Mouse (Mus musculus): ENCODE data around the gene Tmem95.
A peak's percentile ranks its signal among the peaks of the same experiment; 100 is the strongest.
"Not testable (repeated sequence)": the region's sequence is repeated elsewhere in the genome, so short reads cannot be mapped to it uniquely, and the experiment has no call there.

Tmem95 gene

DNA sequence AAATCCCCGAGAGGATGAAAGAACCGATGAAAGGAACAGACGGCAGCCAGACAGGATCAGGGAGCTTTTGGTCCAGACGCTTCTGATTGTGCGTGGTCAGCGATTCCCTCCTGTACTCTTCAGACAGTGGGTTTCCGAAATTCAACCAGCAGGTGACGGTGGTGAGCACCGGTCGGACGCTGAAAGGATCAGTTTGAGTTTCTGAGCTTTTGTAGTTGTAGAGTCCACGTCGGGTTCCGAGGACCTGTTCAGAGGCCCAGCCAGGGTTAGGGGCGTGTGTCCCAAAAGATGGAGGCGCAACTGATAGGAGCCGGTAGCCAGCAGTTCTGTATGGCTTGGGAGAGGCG lies 2.7 kb upstream of the Tmem95 start:
- peak; percentile 69 for DNase-seq (ENCODE audit: low spot score)

DNA sequence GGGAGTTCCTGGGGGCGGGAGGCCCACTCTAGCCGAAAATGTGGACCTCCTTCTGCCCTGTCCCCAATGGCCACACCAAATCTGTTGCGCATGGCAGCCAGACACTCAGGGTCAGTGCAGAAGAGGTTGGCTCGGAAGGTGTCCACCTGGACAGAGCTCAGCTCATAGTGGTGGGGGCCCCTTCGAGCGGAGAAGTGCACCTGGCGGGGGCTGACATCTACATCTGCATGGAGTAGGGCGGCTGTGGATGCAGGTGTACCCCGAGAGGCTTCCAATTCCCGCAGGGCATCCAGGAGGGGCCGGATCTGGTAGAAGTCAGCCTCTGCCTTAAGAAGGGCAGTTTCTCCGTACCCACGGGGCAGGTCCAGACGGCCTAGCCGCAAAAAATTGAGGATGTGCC lies 1.9 kb upstream of the Tmem95 start:
- DNase-seq (ENCODE audit: low spot score) = no peak

DNA sequence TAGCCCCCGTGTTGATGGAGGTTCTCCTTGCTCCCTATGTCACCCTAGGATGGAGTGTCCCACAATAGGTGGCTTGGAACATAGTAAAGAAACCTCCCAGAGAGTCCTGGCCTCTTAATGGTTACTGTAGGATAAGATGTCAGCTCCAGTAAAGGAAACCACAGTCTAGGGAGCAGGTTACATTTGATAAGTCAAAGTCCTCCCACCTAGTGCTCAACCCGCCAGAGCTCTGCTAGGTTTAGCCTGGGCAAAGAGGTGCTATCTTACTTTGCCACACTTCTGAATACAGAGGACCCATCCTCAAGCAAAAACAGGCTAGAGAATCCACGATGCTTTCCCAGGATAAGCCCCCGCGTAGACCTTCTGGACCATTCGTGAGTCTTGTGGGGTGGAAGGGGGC lies 1.1 kb upstream of the Tmem95 start:
- DNase-seq (ENCODE audit: low spot score) = no peak

DNA sequence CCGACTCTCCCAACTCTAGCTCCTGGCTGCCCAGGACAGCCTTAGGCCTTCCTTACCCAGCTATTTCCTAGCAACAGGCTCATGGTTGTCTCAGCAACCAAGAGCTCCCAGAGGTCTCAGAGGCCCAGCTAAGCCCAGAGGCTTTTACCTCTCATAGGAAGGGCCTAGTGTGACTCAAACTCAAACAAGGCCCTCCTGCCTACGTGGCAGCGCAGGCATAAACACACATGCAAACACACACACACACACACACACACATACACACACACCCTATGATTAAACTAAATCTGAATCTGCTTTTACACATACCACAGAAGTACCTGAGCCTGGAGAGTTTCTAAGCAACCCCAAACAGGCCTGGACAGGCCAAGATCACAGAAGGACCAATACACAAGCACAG lies 581 bp upstream of the Tmem95 start:
- DNase-seq (ENCODE audit: low spot score) = no peak

DNA sequence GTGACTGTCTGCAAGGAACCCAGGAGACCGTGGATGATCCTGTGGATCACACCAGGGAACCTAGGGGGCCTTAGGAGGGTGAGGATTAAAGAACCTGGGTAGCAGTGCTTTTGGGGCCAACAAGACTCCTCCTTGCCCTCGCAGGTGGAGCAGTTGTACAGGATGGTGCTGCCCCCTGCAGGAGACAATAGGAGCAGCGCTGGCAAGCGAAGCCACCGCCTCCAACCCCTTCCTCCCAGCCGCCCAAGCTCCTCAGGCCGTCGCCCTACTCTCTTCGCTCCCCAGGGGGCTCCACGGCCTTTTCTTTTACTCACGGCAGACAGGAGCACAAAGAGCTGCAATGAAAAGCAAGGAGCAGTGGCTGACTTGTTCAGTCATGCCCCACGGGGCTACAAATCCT lies 951 bp downstream of the Tmem95 start:
- peak; percentile 78 for DNase-seq (ENCODE audit: low spot score)

DNA sequence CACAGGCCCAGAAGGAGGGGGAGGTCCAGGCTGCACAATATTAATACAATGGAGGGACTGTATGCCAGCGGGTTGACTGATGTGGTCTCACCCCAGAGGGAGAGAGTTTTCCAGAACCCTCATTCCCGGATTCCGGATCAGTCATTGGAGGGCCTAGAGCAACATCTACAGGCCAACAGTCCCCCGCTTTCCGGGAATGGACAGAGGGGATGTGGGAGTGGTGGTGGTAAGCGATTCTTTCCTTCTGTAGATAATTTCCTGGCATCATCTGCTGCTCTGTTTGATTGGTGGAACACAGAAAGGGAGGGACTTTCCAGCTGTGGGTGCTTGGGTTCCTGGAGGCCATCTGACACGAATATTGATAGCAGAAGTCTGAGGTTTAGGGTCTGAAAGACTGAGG lies 1.6 kb downstream of the Tmem95 start:
- DNase-seq (ENCODE audit: low spot score) = no peak

DNA sequence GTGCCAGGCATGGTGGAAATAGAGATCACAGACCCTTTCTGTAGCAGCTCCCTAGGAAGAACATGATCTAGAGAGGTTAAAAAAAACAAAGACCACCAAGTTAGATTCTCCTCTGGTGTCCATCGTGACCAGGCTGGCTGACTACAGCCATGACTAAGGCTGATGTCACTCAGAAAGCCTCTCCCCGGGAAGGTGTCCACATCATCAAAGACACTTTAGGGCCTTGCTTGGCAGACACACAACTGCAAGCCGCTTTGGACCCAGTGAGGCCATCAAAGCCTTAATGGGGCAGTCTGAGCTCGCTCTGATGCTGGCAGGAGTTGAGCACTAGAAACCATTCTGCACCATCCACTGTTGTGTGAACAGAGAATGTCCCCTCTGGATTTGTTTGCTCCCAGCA lies 5.4 kb downstream of the Tmem95 start:
- DNase-seq (ENCODE audit: low spot score) = no peak

DNA sequence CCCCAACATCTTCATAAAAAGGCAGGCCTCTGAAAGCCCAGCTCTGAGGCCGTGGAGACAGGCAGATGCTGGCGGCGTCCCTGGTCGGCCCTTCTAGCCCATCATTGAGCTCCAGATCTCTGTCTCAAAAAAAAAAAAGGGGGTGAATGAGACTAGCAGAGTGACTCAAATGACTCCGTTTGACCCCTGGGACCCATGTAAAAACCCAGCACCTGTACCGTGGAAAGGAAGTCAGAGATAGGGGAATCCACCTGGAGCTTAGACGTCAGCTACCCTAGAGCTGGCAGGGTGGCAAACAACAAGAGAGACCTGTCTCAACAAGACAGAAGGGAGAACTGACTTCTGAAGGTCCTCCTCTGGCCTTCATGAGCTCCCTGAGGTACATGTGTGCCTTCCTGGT lies 6.0 kb downstream of the Tmem95 start:
- DNase-seq (ENCODE audit: low spot score) = no peak

DNA sequence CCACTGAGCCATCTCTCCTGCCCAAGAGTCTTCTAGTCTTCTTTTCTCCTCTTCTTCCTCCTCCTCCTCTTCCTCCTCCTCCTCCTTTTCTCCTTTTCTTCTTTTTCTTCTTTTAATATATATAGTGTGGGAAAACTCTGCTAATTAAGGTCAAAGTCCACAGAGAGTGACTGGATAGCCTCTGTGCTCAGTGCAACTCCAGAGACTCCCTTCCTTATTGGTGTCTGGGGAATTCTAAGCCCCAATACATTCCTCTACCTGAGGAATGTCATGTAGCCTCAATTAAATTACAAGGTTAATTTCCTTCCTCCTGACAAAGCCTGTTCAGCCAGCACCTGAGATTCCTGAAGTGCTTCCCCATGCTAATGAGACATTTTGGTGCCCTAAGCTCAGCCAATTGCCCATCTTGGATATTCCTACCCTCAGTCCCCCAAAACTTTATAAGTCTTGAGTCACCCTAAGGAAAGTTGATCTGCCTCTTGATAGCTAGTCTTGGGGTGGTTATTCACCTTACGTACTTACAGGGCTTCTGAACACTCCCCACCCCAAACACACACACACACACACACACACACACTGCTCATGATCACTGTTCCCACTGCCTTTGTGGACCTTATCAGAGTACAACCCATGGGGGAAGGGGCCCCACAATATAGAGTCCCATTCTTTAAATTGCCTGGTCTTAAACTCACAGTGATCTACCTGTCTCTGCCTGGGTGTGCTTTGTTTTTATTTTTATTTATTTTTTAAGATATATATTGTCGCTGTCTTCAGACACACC lies 7.3 kb downstream of the Tmem95 start:
- DNase-seq (ENCODE audit: low spot score) = no peak

DNA sequence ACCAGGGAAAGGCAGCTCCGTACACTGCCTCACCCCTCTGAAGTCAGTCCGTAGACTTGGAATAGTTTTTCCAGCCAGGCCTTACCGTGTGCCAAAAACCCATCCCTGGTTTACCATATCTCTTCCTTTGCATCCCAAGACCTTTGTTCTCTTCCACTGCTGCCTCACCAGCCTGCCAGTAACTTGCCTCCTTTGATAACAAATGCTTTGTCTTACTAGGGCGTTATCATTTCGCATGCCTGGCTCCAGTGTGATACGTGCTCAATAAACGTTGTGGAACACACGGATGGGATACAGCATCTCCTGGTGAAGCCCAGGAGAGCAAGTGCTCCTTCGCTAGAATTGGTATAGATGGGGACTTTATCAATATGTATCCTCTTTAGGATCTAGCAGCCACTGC lies 10.5 kb downstream of the Tmem95 start:
- no peak for DNase-seq (ENCODE audit: low spot score)

DNA sequence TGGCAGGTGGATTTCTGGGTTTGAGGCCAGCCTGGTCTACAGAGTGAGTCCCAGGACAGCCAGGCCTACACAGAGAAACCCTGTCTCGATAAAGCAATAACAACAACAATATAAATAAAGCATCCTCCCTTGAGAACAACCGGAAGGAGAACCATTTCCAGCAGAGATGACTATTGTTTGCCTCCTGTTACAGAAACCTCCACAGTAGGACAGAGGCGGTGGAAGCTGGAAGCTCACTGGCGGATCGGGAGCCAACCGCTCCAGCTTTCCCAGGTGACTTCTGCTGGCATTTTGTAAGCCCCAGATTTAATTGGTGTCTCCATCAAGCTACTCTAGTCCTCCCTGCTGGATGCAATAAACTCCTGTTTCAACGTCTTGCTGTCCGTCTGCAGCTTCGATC lies 12.3 kb downstream of the Tmem95 start:
- no peak for DNase-seq (ENCODE audit: low spot score)

DNA sequence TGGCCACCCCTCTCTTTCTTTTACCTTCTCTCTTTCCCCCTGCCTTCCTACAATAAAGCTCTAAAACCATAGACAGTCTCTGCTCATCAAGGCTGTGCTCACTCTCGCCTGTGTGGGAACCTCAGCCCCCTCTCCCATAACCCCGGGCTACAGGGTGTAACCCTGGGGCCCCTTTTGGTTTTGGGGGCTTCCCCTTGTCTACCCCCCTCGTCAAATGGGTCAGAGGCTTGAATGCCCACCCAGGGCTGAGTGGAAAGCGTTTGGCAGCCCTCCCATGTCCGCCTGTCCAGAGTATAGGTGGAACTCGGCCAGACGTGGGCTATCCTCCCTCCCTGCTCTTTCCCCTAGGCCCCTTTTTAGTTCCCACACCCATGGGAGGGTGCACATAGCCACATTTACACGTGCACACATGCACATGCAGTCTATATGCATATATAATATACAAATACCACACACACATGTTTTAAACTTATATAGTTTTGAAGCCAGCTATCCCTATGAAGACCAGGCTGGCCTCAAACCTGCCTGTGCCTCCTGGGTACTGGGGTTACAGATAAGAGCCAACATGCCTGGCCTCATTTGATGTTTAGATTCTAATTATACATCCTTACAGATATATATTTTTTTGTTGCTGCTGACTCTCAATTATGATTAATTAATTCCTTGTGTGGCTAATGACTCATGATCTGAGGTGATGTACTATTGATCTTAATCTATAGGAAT lies 13.5 kb downstream of the Tmem95 start:
- no peak for DNase-seq (ENCODE audit: low spot score)

DNA sequence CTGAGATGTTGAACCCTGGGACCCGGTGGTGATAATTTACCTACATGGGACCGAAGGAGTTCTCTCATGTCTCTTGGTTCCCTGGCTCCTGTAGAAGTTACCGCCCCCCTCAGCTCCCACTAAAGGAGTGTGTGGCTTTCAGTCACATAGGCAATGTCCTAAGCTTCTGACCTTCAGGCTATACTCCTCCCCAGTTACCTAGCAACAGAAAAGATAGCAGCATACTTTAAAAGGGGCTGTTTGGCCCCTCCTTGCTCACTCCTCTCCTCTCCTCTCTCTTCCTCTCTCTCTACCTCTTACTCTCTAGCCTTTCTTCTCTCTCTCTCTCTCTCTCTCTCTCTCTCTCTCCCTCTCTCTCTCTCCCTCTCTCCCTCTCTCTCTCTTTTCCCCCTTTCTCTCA lies 14.1 kb downstream of the Tmem95 start:
- DNase-seq (ENCODE audit: low spot score) = not testable (repeated sequence)

DNA sequence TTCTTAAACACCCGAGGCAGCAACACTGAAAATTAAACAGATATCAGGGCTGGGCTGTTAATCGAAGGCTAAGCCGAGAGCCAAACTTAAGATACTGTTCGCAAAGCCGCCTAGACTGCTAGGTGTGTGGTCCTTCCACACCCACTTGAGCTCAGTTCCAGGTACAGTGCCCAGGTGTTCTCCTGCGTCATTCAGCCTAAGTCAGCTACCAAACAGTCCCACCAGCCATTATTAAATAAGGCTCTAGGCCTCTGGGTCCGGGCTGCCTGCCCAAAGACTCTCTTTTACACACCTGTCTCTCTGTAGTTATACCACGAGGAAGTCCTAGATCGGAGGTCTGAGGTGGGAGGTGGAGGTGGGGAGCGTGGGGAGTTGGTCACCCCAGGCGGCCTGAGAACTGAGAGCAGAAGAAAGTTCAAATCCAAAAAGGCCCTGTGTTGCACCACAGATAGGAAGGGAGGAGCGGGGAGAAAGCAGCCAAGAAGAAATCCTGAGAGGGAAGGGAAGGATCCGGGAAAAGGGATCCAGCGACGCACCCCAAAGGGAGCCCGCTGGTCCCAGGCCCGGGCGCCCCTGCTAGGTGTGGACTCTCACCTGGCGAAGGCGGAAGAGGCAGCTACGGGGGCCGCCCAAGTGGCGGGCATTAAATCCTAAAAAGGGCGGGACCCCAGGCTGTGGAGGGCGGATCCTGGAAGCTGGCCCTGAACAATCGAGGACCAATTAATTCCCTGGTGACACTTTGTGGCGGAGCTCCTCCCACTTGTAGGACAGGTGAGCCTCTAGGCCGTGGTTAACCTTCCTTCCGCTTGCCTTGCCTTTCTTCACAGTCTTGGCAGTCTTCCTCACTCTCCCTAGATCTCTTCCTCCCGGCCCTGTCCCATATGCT lies 19.5 kb downstream of the Tmem95 start, which contains the start of gene Tnk1:
Tnk1 (minus strand) TSS at position 618 of the 886 bp plus-strand sequence.
- no peak for DNase-seq (ENCODE audit: low spot score)

DNA sequence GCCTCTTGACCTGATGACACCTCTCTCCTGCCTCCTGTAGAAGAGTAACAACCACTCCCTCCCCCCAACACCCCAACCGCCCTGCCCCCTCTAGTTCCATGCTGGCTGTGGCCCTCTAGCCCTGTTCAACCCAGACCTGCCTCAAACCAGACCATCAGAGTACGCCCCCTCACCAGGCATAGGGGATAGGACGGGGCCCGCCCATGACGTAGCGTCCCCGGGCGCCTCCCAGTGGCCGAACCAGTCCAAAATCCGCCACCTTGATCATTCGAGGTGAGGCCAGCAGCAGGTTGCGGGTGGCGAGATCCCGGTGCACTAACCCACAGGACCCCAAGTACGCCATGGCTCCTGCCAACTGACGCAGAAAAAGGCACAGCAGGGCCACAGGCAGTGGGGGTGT lies 22.5 kb downstream of the Tmem95 start:
- no peak for DNase-seq (ENCODE audit: low spot score)

DNA sequence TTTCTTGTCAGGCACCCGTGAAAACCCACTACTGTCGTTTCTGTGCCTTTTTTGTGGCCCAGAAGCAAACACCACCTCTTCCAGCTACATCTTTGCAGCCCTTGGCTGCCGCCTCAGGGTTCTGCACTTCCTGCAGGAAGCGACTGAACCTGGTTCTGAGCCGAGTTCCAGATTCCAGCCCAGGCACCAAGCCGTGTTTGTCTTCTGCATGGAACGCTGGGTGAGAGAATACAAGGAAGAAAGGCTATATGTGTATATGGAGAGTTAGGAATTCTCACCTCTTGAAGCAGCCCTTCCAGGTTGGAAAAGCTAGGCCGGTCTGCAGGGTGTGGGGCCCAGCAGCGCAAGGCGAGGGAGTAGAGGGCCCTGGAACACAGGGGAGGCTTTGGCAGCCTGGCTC lies 23.1 kb downstream of the Tmem95 start:
- DNase-seq (ENCODE audit: low spot score) = no peak

DNA sequence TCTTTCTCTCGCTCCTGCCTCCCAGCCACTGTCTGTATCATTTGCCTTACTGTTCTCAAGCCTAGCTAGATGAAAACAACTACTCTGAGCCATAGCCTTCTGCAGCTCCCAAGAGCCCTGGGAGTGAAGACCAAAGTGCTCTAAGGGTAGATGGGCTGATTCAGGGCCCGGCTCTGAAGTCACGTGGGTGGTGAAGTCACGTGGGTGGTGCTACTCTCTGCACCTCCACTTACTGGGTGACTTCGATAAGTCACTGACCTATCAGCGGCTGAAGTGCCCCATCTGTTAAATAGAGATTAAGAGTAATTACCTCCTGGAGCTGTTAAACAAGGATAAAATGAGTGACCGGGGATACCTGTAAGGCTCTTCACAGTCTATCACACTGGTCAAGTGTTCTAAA lies 23.8 kb downstream of the Tmem95 start:
- DNase-seq (ENCODE audit: low spot score) = no peak

DNA sequence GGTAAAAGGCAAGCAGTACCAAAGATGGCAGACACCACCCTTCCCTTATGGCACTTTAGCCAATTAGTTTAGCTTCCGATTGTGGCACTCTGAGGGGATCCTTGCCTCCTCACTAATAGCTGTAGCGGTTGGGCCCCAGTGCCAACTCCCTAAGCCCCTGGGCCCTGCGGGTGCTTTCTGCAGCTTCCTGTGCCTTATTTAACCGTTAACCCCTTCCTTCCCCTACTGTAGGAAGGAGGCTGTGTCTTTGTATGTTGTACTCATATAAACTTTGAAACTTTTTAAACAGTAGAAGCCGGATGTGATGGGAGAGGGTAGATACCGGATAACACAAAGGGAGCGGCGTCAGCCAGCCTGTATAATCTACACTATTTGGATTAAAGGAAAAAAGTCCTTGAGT lies 27.1 kb downstream of the Tmem95 start:
- DNase-seq (ENCODE audit: low spot score) = no peak

DNA sequence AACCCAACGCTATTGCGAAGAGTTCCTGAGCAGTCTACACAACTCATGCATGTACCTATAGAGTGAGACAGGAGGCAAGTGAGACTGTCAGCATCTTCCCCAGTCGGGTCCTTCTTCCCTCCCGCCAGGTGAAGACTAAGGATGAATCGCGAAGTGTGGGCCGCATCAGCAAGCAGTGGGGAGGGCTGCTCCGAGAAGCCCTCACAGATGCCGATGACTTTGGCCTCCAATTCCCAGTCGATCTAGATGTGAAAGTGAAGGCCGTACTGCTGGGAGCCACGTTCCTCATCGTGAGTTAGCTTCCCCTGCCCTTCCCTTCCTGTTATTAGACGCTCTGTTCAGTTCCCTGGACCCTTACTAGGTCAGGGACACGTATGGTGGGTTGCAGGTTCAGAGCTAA lies 27.9 kb downstream of the Tmem95 start:
- no peak for DNase-seq (ENCODE audit: low spot score)

DNA sequence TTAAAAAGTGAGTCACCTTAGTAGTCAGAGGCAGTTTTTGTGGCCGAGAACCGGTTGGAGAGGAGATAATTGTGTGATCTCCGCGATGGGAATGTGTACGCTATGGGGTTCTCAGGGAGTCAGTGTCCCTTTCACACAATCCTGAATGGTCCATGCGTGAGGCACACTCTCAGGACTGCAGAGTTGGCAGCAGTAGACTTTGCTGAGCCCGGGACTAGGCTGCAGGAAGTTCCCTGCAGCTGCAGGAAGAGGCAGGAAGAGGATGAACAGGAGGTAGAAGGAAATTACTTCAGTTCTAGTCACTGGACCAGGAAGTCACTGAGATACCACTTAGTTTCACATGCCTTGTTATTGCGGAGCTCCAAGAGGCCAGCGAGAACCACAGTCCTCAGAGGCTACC lies 28.7 kb downstream of the Tmem95 start:
- DNase-seq (ENCODE audit: low spot score) = no peak

DNA sequence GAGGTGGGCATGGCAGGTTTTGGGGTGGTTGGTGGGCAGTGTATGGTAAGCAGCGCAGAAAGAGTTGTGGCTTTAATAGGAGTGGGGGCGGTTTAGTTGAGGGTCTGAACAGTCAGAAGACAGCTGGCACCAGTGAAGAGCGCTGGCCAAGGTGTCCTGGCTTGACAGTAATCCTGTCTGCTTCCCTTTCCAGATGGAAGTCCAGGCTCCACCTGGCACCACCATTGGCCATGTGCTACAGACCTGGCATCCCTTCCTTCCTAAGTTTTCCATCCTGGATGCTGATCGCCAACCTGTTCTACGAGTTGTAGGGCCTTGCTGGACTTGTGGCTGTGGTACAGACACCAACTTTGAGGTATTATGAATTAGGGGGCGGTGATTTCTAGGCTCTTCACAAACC lies 29.8 kb downstream of the Tmem95 start:
- DNase-seq (ENCODE audit: low spot score) = no peak

DNA sequence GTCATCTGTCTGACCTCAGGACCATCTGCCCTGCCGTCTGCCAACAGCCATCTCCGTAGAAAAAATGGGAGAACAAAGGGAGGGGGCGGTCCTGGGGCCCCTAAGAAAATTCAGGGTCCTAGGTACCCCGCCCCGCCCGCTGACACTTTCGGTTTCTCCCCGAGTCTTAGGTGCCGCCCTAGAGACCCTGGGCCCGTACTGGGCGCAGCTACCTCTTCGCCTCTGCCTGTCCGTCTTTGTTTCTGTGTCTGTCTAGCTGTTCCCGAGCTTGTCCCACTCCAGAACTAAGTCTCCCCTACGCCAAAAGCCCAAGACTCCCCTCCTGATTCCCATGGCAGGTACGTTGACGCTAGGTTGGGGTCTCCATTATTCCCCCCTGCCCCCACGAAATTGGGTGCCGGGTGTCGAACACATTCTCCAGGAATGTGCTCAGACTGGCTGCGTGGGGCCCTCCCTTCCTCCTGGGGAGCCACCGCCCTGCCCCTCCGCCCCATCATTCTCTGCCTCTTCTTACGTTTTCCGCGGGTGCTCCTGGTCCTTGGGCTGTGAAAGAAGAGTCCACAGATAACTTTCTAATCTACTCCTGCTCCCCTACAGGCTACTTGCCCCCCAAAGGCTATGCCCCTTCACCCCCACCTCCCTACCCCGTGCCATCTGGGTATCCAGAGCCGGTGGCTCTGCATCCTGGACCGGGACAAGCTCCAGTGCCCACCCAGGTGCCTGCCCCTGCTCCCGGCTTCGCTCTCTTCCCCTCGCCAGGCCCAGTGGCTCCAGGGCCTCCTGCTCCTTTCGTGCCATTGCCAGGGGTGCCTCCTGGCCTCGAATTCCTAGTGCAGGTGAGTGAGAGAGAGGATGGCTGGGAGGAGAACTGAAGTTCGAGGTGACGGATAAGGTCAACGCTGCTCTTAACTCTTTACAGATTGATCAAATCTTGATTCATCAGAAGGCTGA lies 30.8 kb downstream of the Tmem95 start:
- no peak for DNase-seq (ENCODE audit: low spot score)

All from adipocyte (in vitro differentiated cells).